Mouse (Mus musculus): ENCODE data around the gene Tmcc2. TPM values are rescaled to one million over a fixed set of nuclear protein-coding genes. Genes with fewer than 3 reads are reported as not detected.

Tmcc2 gene
- total RNA-seq, 2 experiments from 2014 or later = 2.9 to 5.5 TPM

DNA sequence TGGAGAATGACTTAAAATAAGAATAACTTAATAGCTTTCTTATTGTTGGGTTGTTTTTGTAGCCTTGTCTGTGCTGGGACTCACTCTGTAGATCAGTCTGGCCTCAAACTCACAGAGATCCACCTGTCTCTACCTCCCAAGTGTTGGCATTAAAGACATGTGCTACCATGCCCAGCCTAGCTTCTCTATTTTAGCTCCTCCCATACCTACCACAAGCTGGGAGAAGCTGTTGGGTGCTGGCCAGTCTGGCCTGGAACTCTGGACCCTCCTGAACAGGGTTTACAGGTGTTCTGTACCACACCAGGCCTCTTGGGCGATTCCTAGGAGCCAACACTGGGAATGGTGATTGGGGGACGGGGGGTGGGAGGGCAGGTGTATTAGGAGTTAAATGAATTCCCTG is 47.9 kb downstream of the Tmcc2 start:
- peak; percentile 34; the same call in 1 of the 2 replicates for ATAC-seq (replicated peaks; ENCODE audit: poor library complexity)

- no peak for ATAC-seq (replicated peaks; ENCODE audit: poor library complexity)
Observed at GRCm38 (mm10) chr1:132342518-132342917, 48.6 kb downstream of the Tmcc2 start.

DNA sequence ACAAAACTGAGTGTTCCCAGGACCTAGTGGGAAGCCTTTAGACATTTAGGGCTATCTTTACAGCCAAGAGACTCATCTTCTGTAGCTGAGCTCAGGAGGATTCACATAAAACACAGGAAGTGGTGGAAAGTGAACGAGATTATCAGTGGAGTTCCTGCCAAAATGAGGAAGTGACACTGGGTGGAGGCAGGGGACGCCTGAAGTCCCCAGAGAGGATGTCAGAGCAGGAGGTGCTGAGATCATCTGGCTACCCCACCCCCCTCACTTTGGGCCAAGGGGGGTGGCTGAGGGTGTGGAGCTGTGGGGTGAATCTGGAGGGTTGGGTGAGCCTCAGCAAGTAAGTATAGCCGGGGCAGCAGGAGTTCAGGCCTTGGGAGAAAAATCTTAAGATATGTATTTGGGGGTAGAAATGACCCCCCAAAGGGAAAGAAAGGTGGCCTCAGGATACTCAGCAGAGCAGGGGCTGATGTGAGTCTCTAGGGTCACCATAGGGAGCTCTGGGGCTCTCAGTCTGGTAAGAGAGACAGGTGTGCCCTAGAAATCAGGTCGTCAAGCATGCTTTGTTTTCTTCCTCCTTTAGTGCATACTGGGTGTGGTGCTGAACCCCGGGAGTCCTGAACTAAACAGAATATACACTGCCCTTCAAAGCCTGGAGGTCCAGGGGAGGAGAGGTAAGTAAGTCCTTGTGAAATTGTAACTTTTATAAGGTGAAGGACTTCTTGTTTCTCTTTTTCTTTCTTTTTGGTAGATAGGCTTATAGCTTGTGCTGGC is 49.2 kb downstream of the Tmcc2 start:
- peak; percentile 96 for ATAC-seq (replicated peaks; ENCODE audit: poor library complexity)

DNA sequence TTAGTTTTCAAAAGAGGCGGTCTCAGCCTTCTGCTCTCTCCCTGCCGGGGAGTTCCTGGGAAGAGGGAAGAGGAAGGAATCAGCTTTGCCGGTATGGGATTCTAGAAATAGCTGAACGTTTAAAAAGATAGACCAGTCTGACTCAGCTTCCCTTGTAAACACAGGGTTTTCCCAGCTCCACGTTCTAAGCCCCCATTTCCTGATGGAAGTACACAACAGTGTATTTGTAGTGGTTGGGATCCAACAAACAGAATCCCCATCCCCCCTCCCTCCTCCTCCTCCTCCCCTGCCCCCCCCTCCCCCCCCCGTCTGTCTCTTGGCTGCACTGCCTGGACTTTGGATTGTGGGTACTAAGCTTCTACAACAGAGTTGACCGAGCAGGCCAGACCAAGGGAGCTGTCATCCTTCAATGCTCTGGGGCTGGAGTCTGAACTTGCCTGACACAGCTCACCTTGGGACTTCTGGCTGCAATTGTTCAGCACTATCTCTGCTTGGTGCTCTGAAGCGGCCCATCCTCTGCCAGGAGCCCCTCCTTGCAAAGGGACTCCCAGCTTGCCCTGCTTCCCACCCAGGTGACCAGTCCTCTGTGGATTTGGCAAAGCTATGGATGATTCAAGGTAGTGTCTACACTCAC is 52.9 kb downstream of the Tmcc2 start:
- no peak for ATAC-seq (replicated peaks; ENCODE audit: poor library complexity)

DNA sequence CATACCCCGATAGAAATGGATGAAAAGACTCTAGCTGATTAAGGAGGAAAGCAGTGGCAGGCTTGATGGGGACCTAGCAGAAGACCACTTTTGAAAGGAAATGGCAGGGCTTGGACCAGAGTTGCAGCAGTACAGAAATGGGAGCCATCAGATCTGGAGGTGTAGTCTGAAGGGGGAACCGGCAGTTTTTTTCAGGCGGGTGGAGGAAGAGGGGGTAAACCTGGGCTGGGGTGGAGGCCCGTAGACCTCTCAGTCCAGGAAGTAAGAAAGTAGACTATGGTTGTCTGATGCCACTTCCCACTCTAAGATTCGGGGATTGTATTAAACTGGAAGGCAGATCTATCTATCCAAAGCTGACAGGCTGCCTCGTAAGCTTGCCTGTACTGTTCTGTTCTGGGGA is 54.2 kb downstream of the Tmcc2 start:
- no peak for ATAC-seq (replicated peaks; ENCODE audit: poor library complexity)

GRCm38 (mm10) chr1:132335378-132335965 is 55.6 kb downstream of the Tmcc2 start:
- no peak for ATAC-seq (replicated peaks; ENCODE audit: poor library complexity)

GRCm38 (mm10) chr1:132334178-132334801 is 56.8 kb downstream of the Tmcc2 start:
- ATAC-seq (replicated peaks; ENCODE audit: poor library complexity) = peak; percentile 75

DNA sequence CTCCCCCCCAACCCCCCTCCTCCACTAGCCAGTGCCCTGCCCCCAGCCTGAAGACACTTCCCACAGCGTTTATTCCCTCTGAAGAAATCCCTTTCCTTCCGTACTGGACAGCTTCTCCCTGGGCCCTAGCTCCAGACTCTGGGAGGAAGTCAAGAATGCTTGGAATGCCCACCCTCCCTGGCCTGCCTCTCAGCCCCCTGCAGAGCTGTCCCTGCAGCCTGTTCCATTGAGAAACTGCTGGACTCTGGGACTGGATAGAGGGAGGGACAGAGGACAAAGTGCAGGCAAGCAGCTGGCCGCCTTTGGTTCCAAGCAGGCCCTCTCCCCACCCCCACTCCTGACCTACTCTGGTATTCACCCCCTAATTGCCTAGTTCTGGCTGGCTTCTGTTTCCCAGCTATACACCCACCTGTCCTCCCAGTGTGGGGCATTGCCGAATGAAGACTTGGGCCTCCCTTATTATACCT is 57.4 kb downstream of the Tmcc2 start:
- ATAC-seq (replicated peaks; ENCODE audit: poor library complexity) = no peak

DNA sequence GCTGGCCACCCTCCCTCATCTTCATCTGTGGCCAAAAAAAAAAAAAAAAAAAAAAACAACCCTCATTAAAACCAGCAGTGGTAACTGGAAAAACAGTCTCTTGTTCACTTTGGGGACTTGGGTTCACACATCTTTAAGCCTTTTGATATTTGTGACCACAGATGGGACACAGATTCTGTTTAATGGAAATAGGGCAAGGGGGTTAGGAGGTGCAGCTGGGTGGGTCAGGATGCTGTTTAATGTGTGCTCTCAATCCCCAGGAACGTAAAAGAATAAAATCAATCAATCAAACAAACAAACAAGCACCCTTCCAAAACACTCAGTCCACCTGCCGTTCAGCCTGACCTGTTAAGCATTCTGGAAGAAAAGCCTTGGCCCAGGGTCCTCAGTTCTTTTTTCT is 57.9 kb downstream of the Tmcc2 start:
- ATAC-seq (replicated peaks; ENCODE audit: poor library complexity) = no peak

GRCm38 (mm10) chr1:132331283-132331682 is 59.8 kb downstream of the Tmcc2 start:
- no peak for ATAC-seq (replicated peaks; ENCODE audit: poor library complexity)

GRCm38 (mm10) chr1:132330397-132330796 is 60.7 kb downstream of the Tmcc2 start:
- no peak for ATAC-seq (replicated peaks; ENCODE audit: poor library complexity)

DNA sequence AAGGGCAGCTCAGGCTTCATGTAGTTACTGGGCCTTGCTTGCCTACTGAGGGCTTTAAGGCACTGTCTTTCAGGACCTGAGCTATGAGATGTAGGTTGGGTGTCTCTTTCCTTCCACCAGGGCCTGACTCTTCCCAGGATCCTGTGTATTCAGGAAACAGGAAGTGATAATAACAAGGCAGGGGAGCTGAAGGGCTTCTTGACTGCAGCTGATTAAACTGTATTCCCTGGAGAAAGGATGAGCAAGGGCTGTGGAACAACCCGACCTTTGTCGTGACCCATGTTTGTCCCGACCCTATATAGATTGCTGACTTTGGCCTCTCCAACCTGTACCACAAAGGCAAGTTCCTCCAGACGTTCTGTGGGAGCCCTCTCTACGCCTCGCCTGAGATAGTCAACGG is 61.4 kb downstream of the Tmcc2 start:
- no peak for ATAC-seq (replicated peaks; ENCODE audit: poor library complexity)

DNA sequence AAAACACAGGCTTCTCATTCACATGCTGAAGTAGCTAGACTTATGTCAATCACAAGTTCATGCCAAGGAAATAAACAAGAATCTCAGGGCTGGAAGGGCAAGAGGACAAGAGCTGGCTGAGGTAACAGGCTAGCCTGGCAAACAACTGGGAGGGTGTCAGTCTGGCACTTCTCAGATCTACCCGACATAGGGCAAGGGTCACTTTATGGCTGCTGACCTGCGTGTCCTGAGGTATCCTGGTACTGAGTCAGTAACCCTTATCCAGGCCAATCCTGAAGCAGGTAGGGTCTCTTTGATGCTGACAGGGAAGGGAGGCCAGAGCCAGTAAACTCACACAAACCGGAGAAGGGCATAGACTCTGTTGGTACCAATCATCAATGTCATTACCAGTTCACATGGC is 62.5 kb downstream of the Tmcc2 start:
- ATAC-seq (replicated peaks; ENCODE audit: poor library complexity) = no peak

DNA sequence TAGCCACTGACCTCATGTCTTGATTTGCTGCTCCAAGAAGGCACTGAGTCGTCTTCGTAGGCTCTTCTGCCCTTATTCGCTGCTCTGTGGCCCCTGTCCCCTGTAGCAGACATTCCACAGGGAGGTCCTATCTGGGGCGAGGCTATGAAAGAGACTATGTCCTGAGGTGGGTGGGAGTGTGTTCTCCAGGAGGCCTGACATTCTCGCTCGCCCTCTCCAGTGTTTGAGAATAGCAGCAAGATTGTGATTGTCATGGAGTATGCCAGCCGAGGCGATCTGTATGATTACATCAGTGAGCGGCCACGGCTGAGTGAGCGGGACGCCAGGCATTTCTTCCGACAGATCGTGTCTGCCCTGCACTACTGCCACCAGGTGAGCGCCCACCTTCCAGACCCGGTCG is 63.6 kb downstream of the Tmcc2 start:
- ATAC-seq (replicated peaks; ENCODE audit: poor library complexity) = no peak

DNA sequence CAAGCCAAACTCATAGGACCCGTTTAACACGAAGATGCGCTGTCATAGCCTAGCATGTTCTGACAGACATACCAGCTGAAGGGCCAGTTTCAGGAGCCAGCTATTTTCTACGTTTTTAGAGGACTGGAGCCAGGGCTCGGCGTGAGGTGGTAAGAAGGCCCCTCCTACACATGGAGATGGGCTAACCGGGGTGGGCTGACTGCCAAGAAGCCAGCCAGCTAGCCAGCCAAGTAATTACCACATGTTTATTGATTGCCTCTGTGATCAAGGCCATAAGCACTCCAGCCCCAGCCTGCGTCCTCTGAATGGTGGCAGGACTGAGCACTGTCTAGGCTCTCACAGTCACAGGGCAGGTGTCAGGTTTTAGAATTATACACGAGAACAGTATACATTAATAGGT is 64.3 kb downstream of the Tmcc2 start:
- ATAC-seq (replicated peaks; ENCODE audit: poor library complexity) = peak; percentile 48; the same call in 1 of the 2 replicates

DNA sequence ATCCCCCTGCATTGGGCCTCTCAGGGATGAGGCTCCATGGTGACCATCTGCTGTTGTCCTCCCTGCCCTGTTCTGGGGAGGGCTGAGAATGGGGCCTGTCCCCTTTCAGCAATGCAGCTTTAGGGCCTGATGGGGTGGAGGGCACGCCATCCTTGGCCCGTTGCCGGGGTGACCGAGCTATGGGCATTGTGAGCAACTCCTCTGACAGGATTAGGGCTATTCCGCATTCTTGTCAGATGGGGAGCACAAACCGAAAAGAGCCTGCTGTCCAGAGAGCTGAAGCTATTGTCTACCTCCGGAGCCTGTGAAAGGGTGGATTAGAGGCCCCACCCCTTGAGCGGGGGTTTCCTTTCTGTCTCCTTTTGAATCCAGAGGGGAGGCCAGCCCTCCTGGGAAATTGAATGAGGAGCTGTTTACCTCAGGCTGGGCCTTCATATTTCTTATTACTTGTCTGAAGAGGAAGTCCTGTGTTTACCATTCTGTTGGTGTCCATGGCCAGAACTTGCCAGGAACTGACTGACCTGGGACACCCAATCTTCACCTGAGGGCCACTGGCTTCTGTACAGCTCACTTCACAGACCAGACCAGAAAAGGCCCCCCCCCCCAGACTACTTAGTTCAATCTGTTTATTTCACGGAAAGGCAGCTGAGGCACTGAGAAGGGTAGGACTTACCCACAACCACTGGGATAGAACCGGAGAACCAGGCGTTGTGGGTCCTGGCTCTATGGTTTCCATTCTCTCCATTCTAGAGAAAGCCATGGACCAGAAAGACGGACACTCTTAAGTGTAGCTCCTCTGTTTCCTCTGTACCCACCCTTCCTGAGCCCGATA is 68.2 kb downstream of the Tmcc2 start:
- no peak for ATAC-seq (replicated peaks; ENCODE audit: poor library complexity)

DNA sequence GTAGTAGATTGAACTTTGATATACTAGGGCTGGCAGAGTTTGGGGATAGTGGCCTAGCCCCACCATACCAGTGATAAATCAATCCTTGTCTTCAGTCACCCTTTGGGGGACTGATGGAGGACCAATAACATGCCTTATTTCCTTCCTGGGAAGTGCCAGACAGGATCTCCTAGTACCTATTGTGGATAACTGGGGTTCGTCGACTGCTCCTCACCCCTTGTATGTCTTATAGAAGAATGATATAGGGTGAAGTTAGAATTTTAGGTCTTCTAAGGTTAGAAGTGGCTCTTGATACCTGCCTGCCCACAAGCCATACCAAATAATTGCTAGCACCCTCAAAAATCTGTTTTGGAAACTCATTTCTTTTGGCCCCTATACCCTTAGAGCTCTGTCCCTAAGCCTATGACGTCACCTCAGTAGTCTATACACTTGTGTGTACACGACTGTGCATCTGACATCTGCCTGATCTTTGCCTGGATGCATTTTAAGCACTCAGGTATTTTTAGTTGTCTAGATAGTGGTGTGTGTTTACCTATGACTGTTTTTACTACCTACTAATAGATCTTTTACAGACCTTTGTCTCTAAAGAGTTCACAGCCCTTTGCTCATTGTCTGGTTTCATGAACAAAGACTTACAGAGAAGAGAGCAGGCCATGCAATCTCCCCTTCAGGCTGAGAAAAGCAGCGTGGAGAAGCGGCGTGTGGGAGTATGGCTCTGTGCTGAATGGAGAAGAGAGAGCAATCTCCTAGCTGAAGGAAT is 69.1 kb downstream of the Tmcc2 start:
- no peak for ATAC-seq (replicated peaks; ENCODE audit: poor library complexity)

- ATAC-seq (replicated peaks; ENCODE audit: poor library complexity) = peak; percentile 59
Observed at GRCm38 (mm10) chr1:132319242-132319641, 71.8 kb downstream of the Tmcc2 start.

GRCm38 (mm10) chr1:132317894-132318863 is 72.9 kb downstream of the Tmcc2 start:
- ATAC-seq (replicated peaks; ENCODE audit: poor library complexity) = peak; percentile 47

Measured in megakaryocyte progenitor cell, adult 5-6 weeks (primary cell).